Mouse (Mus musculus) intestine, embryonic 14.5 days (tissue): ENCODE results near the gene Glt6d1. TPM values are rescaled to one million over a fixed set of nuclear protein-coding genes. Genes with fewer than 3 reads are reported as not detected.

Source experiments
- ATAC-seq: fragments of 200-750 bp; cut with Nextera tagmentation; replicated peaks from 2 replicates; pipeline ENCODE4 v1.8.0; 2017; ENCODE audit warnings: low read depth, moderate number of reproducible peaks, moderate TSS enrichment, moderate library complexity; ENCODE audit not compliant: low FRiP score, low TSS enrichment
- DNase-seq: peaks from one replicate; pipeline ENCODE4 v3.0.0-alpha.2; 2018; ENCODE audit warnings: low spot score
- H3K27ac ChIP-seq: fragments of 300-500 bp; sonication (generic); 2 replicates; pipeline ENCODE4 v1.5.1; 2014; ENCODE audit warnings: low read depth, mild to moderate bottlenecking, control low read depth
- H3K27me3 ChIP-seq: fragments of 300-500 bp; sonication (generic); replicated peaks from 2 replicates; pipeline ENCODE4 v1.6.1; 2014; ENCODE audit warnings: low read length, control low read depth; ENCODE audit not compliant: control insufficient read depth, insufficient read depth
- H3K36me3 ChIP-seq: fragments of 300-500 bp; sonication (generic); 2 replicates; pipeline ENCODE4 v1.6.1; 2014; ENCODE audit warnings: low read length, control low read depth; ENCODE audit not compliant: control insufficient read depth, insufficient read depth
- H3K4me1 ChIP-seq: fragments of 300-500 bp; sonication (generic); replicated peaks from 2 replicates; pipeline ENCODE4 v1.6.1; 2014; ENCODE audit warnings: low read length, control low read depth, mixed read lengths; ENCODE audit not compliant: control insufficient read depth, insufficient read depth
- H3K4me2 ChIP-seq: fragments of 300-500 bp; sonication (generic); 2 replicates; pipeline ENCODE4 v1.6.1; 2014; ENCODE audit warnings: low read length
- H3K4me3 ChIP-seq: fragments of 300-500 bp; sonication (generic); 2 replicates; pipeline ENCODE4 v1.5.1; 2014; ENCODE audit warnings: low read depth, low read length, control low read depth, mixed read lengths
- H3K9ac ChIP-seq: fragments of 300-500 bp; sonication (generic); 2 replicates; pipeline ENCODE4 v1.6.1; 2014; ENCODE audit warnings: mild to moderate bottlenecking, low read length
- H3K9me3 ChIP-seq: fragments of 300-500 bp; sonication (generic); 2 replicates; pipeline ENCODE4 v1.6.1; 2016; ENCODE audit warnings: low read length, control low read depth; ENCODE audit not compliant: control insufficient read depth
- WGBS: fragments of 180-500 bp; shearing (Covaris S2); extraction: QIAGEN DNeasy Blood & Tissue Kit; methylation state at CpG from one replicate; pipeline ENCODE4 v1.1.7; 2014; 5-methylcytosine and 5-hydroxymethylcytosine counted together
- polyA plus RNA-seq: library from polyadenylated mRNA; unstranded; fragments of >200 nt; fragmentation: Nextera tagmentation; extraction: Ambion mirVana; gene quantifications from 2 replicates; pipeline ENCODE4 v1.2.1, GENCODE M21; 2014

Gene Glt6d1
- polyA plus RNA-seq, 1 experiment from 2014 or later, result not detected

DNA sequence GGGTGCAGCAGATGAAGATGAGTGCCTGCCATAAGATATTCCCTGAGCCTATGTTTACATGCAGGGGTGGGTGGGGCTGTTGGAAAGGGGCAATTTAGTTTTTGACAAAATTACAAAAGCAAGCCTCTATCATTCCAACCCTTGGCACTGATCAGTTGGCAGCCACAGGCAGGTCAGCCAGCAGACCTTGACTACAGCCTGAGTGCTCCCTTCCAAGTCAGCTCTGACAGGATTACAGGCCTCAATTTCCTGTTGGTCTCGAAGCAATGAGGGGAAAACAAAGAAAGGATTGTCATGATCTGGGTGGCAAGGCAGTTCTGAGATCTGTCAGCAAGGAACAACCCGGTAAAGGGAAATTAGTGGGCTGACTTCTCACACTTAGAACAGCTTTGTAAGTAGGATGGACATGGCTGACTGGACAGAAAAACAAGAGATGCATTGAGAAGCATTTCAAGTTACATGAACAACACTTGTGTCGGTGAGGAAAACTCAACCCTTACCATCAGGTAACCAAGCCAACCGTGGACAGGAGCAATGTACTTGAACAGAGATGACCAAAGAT, 57.5 kb downstream of the Glt6d1 start:
- H3K27ac ChIP-seq, result no peak overlapping the region
- ATAC-seq (no peak), DNase-seq (no peak)
- WGBS, result 63% methylated on average over 4 of the region's 4 CpGs
- H3K4me2 ChIP-seq, result no peak overlapping the region
- no peaks in the 10 kb centered on the region for H3K27me3 ChIP-seq
- H3K4me1 ChIP-seq, result no peaks in the 10 kb centered on the region
- H3K9ac ChIP-seq, result no peak overlapping the region
- H3K4me3 ChIP-seq, result no peak overlapping the region
- H3K36me3 ChIP-seq, result no peaks in the 10 kb centered on the region
- no peaks in the 10 kb centered on the region for H3K9me3 ChIP-seq

DNA sequence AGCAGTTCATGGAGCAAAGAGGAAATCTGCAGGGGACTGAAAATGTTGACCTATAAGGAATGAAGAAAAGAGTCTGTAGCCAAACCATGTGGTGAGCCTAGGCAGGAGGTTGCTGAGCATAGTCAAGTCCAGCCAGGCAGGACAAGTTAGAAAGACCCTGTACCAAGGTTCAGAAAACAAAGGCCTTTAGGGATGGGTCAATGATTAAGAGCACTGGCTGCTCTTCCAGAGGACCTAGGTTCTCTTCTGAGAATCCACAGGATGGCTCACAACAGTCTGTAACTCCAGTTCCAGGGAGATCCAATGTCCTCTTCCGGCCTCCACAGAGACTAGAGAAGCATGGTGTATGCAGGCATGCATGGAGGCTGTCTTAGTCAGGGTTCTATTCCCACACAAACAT, 61.4 kb downstream of the Glt6d1 start:
- no peaks in the 10 kb centered on the region for H3K27me3 ChIP-seq
- H3K36me3 ChIP-seq, result no peaks in the 10 kb centered on the region
- DNase-seq (no peak), ATAC-seq (no peak)
- H3K9ac ChIP-seq, result no peak overlapping the region
- no peaks in the 10 kb centered on the region for H3K9me3 ChIP-seq
- no peaks in the 10 kb centered on the region for H3K4me1 ChIP-seq
- 95% methylated on average over 1 of the region's 1 CpGs for WGBS
- no peak overlapping the region for H3K4me3 ChIP-seq
- H3K27ac ChIP-seq, result no peak overlapping the region
- no peak overlapping the region for H3K4me2 ChIP-seq

Other genes starting within 250 kb of the Glt6d1 start
- gene Mamdc4, start 241.0 kb downstream of the Glt6d1 start, polyA plus RNA-seq, result 59.1 and 85.2 TPM in 2 replicates
- gene Phpt1, start 240.6 kb downstream of the Glt6d1 start, polyA plus RNA-seq, result 278 and 287 TPM in 2 replicates
- gene Ajm1, start 234.1 kb downstream of the Glt6d1 start, polyA plus RNA-seq, result 1.8 and 2.0 TPM in 2 replicates
- gene Rabl6, start 207.3 kb downstream of the Glt6d1 start, polyA plus RNA-seq, result 59.2 and 65.6 TPM in 2 replicates
- 0.24 TPM in 2 replicates for gene Ccdc183, start 198.2 kb downstream of the Glt6d1 start, polyA plus RNA-seq
- 25.7 and 26.7 TPM in 2 replicates for gene Tmem141, start 193.8 kb downstream of the Glt6d1 start, polyA plus RNA-seq
- gene Fcna, start 187.8 kb downstream of the Glt6d1 start, polyA plus RNA-seq, result 1.5 and 1.6 TPM in 2 replicates
- gene Lcn8, start 162.7 kb downstream of the Glt6d1 start, polyA plus RNA-seq, result not detected in 2 replicates
- gene Lcn5, start 157.9 kb downstream of the Glt6d1 start, polyA plus RNA-seq, result not detected in 2 replicates
- gene Lcn6, start 139.1 kb downstream of the Glt6d1 start, polyA plus RNA-seq, result not detected in 2 replicates
- not detected in 2 replicates for gene Lcn10, start 133.1 kb downstream of the Glt6d1 start, polyA plus RNA-seq
- gene Obp2a, start 115.8 kb downstream of the Glt6d1 start, polyA plus RNA-seq, result not detected in 2 replicates
- gene Bmyc, start 109.1 kb downstream of the Glt6d1 start, polyA plus RNA-seq, result 95.4 and 106 TPM in 2 replicates
- gene Obp2b, start 78.8 kb downstream of the Glt6d1 start, polyA plus RNA-seq, result not detected in 2 replicates
- gene Lcn3, start 50.3 kb downstream of the Glt6d1 start, polyA plus RNA-seq, result not detected in 2 replicates
- gene Lcn11, start 38.8 kb downstream of the Glt6d1 start, polyA plus RNA-seq, result not detected in 2 replicates
- not detected in 2 replicates for gene Gm13539, start 33.6 kb downstream of the Glt6d1 start, polyA plus RNA-seq
- gene Lcn9, start 7.3 kb upstream of the Glt6d1 start, polyA plus RNA-seq, result not detected in 2 replicates
- not detected in 2 replicates for gene Sohlh1, start 31.4 kb upstream of the Glt6d1 start, polyA plus RNA-seq
- gene Kcnt1, start 47.9 kb upstream of the Glt6d1 start, polyA plus RNA-seq, result 0.34 and 0.46 TPM in 2 replicates
- gene Camsap1, start 167.4 kb upstream of the Glt6d1 start, polyA plus RNA-seq, result 16.8 and 17.7 TPM in 2 replicates
- gene Ubac1, start 205.9 kb upstream of the Glt6d1 start, polyA plus RNA-seq, result 90.2 and 90.3 TPM in 2 replicates